Mouse (Mus musculus) cortical plate, adult 2 months (tissue): ENCODE measurements around the gene Zfp654. TPM values are rescaled to one million over a fixed set of nuclear protein-coding genes. Genes with fewer than 3 reads are reported as not detected.

Experiments
- H3K27ac ChIP-seq: fragments of 200-500 bp; 2 replicates; pipeline ENCODE4 v1.5.1; 2012; ENCODE audit warnings: low read length, control low read depth, inconsistent platforms; ENCODE audit not compliant: insufficient read depth
- H3K4me1 ChIP-seq: fragments of 200-500 bp; 2 replicates; pipeline ENCODE4 v1.6.1; 2011; ENCODE audit warnings: low read length; ENCODE audit not compliant: control insufficient read depth, insufficient read depth
- H3K4me3 ChIP-seq: fragments of 200-500 bp; 2 replicates; pipeline ENCODE4 v1.5.1; 2011; ENCODE audit warnings: mild to moderate bottlenecking, low read length, control low read depth; ENCODE audit not compliant: insufficient read depth
- CTCF ChIP-seq: fragments of 200-500 bp; IDR thresholded peaks from 2 replicates; pipeline ENCODE4 v1.5.1; 2011; ENCODE audit warnings: mild to moderate bottlenecking, control low read depth, low read length; ENCODE audit not compliant: insufficient read depth; ENCODE audit errors: extremely low read depth
- POLR2A ChIP-seq: fragments of 200-500 bp; IDR thresholded peaks from 2 replicates; pipeline ENCODE4 v1.6.1; 2011; ENCODE audit warnings: mild to moderate bottlenecking, low read length, control low read depth; ENCODE audit not compliant: insufficient read depth; ENCODE audit errors: extremely low read depth
- polyA plus RNA-seq: library from polyadenylated mRNA; depleted of rRNA; stranded (reverse); fragments of >200 nt; gene quantifications from 2 replicates; pipeline ENCODE4 v1.2.3, GENCODE M21; 2012

Gene Zfp654
- polyA plus RNA-seq, 1 experiment: 9.1 TPM

GRCm38 (mm10) chr16:64835996-64836545 is 15.4 kb downstream of the Zfp654 start:
- Histone ChIP-seq H3K27ac (no peak overlapping the region), H3K4me1 (no peaks in the 10 kb centered on the region), H3K4me3 (no peak overlapping the region)
- no peak for TF ChIP-seq CTCF
- TF ChIP-seq POLR2A: no peak

- TF ChIP-seq POLR2A (no peak), CTCF (no peak)
- no peaks in the 10 kb centered on the region for H3K4me1 ChIP-seq
- H3K27ac ChIP-seq: no peak overlapping the region
- H3K4me3 ChIP-seq: no peak overlapping the region
These were observed 21.2 kb downstream of the Zfp654 start for GRCm38 (mm10) chr16:64830291-64830690.

- Histone ChIP-seq H3K4me3 (no peak overlapping the region), H3K4me1 (no peaks in the 10 kb centered on the region), H3K27ac (no peak overlapping the region)
- TF ChIP-seq CTCF: no peak
- no peak for TF ChIP-seq POLR2A
These were observed 27.0 kb downstream of the Zfp654 start for GRCm38 (mm10) chr16:64824474-64824873.

- Histone ChIP-seq H3K4me3 (no peak overlapping the region), H3K27ac (no peak overlapping the region), H3K4me1 (no peaks in the 10 kb centered on the region)
- TF ChIP-seq CTCF (no peak), POLR2A (no peak)
These were observed 27.6 kb downstream of the Zfp654 start for GRCm38 (mm10) chr16:64823890-64824289.

GRCm38 (mm10) chr16:64817094-64817765 is 34.2 kb downstream of the Zfp654 start:
- TF ChIP-seq POLR2A (no peak), CTCF (no peak)
- Histone ChIP-seq H3K4me3 (no peak overlapping the region), H3K27ac (no peak overlapping the region), H3K4me1 (no peaks in the 10 kb centered on the region)

- no peak for TF ChIP-seq POLR2A
- TF ChIP-seq CTCF: no peak
- no peak overlapping the region for H3K4me3 ChIP-seq
- H3K4me1 ChIP-seq: no peaks in the 10 kb centered on the region
- no peak overlapping the region for H3K27ac ChIP-seq
These were observed 48.4 kb downstream of the Zfp654 start for GRCm38 (mm10) chr16:64803041-64803440.

GRCm38 (mm10) chr16:64801638-64802037 is 49.8 kb downstream of the Zfp654 start:
- TF ChIP-seq POLR2A: no peak
- no peak for TF ChIP-seq CTCF
- H3K27ac ChIP-seq: no peak overlapping the region
- H3K4me3 ChIP-seq: no peak overlapping the region
- H3K4me1 ChIP-seq: no peaks in the 10 kb centered on the region

- no peak for TF ChIP-seq CTCF
- TF ChIP-seq POLR2A: no peak
- no peak overlapping the region for H3K27ac ChIP-seq
- no peaks in the 10 kb centered on the region for H3K4me1 ChIP-seq
- no peak overlapping the region for H3K4me3 ChIP-seq
These were observed 51.1 kb downstream of the Zfp654 start for GRCm38 (mm10) chr16:64800393-64800792.

GRCm38 (mm10) chr16:64794802-64795201 is 56.6 kb downstream of the Zfp654 start:
- Histone ChIP-seq H3K4me3 (no peak overlapping the region), H3K27ac (no peak overlapping the region), H3K4me1 (no peaks in the 10 kb centered on the region)
- TF ChIP-seq POLR2A: no peak
- no peak for TF ChIP-seq CTCF

- TF ChIP-seq CTCF (no peak), POLR2A (no peak)
- no peak overlapping the region for H3K27ac ChIP-seq
- no peaks in the 10 kb centered on the region; the same call in 1 of the 2 replicates for H3K4me1 ChIP-seq
- no peak overlapping the region for H3K4me3 ChIP-seq
These were observed 61.7 kb downstream of the Zfp654 start for GRCm38 (mm10) chr16:64789706-64790105.
